Mouse (Mus musculus) cerebellum, adult 11 months (tissue): Measurements from ENCODE around the gene Ccdc51.
"Not testable (repeated sequence)": the region's sequence is repeated elsewhere in the genome, so short reads cannot be mapped to it uniquely, and the experiment has no call there.

ENCODE experiments used
- DNase-seq: peaks from one replicate; pipeline ENCODE4 v3.0.0; 2022

Gene Ccdc51

DNA sequence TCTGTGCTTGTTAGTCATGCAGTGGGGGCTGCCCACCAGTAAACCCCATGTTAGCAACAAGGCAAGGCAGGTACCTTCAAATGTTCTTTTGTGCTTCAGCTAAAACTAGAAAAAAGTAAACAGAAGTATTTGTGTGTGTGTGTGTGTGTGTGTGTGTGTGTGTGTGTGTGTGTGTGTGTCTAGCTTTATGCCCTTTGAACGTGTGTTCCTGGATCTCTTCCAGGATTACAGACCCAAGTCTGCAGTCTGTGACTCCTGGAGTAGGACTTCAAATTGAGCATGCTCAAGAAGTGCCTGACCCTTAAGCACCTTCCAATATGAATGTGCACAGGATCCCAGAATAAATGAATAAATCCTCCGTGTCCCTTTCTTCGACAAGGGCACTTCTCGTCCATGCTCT, 44.8 kb downstream of the Ccdc51 start:
- DNase-seq, result no peak

DNA sequence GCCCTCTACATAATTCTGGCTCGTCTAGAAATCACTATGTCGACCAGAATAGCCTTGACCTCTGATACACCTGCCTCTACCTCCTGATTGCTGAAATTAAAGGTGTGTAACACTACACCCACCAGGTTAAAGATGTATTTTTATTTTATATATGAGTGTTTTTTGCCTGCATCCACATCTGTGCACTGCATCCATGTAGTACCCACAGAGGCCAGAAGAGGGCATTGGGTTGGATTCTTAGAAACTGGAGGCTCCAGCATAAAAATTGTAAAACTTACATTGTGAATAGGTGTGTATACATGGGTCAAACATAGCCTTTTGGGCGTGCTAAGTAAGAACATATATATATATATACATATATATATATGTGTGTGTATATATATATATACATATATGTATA, 45.9 kb downstream of the Ccdc51 start:
- DNase-seq, result no peak

DNA sequence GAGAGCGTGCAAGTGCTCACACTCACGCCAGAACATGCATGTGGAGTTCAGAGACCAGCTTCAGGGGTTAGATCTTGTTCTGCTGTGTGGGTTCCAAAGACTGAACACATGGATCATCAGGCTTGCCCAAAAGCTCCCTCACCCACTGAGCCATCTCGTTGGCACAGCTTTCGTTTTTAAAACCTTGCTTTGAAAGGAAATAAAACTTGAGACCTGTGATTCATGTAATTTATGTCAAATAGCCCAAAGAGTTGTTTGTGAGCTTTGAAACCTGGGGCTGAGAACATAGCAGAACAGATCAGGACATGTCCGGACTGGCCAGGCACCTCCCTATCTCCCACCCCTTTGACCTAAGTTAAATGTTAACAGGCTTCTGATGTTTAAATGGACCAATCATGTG, 47.8 kb downstream of the Ccdc51 start:
- DNase-seq, result no peak

DNA sequence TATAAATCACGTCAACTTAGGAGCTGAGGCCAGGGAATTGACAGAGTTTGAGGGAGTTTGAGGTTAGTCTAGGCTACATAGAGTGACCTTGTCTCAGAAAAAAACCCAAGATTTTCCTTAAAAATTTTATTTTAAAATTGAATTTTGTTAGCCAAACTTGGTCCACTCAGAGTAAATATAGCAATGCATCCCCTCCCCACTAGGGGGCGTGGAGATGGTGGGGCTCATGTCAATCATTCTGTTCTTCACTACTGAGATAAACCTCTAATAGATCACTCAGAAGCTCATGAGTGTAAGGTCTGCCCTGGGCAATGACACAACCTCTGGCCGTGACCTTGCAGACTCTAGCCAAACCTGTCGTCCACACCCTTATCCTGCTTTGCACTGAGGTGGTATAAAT, 58.1 kb downstream of the Ccdc51 start:
- not testable (repeated sequence) for DNase-seq
